Mouse (Mus musculus) testis, adult 2 months (tissue): ENCODE measurements around the gene Rsu1. TPM values are rescaled to one million over a fixed set of nuclear protein-coding genes. Genes with fewer than 3 reads are reported as not detected.

ENCODE experiments used
- H3K27ac ChIP-seq: fragments of 200-500 bp; 2 replicates; pipeline ENCODE4 v1.5.1; 2012; ENCODE audit warnings: low read depth, low read length; ENCODE audit not compliant: control insufficient read depth, insufficient read depth
- H3K27me3 ChIP-seq: fragments of 200-500 bp; 2 replicates; pipeline ENCODE4 v1.6.1; 2012; ENCODE audit warnings: mild to moderate bottlenecking, low read length, moderate library complexity; ENCODE audit not compliant: control insufficient read depth, insufficient read depth
- H3K36me3 ChIP-seq: fragments of 200-500 bp; 2 replicates; pipeline ENCODE4 v1.6.1; 2012; ENCODE audit warnings: mild to moderate bottlenecking, low read length; ENCODE audit not compliant: control insufficient read depth, insufficient read depth
- H3K4me1 ChIP-seq: fragments of 200-500 bp; 2 replicates; pipeline ENCODE4 v1.6.1; 2012; ENCODE audit warnings: low read length; ENCODE audit not compliant: control insufficient read depth, insufficient read depth
- H3K4me3 ChIP-seq: fragments of 200-500 bp; 2 replicates; pipeline ENCODE4 v1.5.1; 2012; ENCODE audit warnings: low read depth, mild to moderate bottlenecking, low read length, moderate library complexity, mixed read lengths; ENCODE audit not compliant: control insufficient read depth
- CTCF ChIP-seq: fragments of 200-500 bp; IDR thresholded peaks from 2 replicates; pipeline ENCODE4 v1.5.1; 2012; ENCODE audit warnings: low read depth, mild to moderate bottlenecking, inconsistent platforms, low read length, moderate library complexity; ENCODE audit not compliant: control insufficient read depth, insufficient read depth, insufficient replicate concordance
- POLR2A ChIP-seq: fragments of 200-500 bp; IDR thresholded peaks from 2 replicates; pipeline ENCODE4 v1.6.1; 2012; ENCODE audit warnings: low read depth, mild to moderate bottlenecking, inconsistent platforms, low read length, moderate library complexity; ENCODE audit not compliant: control insufficient read depth
- polyA plus RNA-seq: library from polyadenylated mRNA; depleted of rRNA; stranded (reverse); fragments of >200 nt; gene quantifications from 2 replicates; pipeline ENCODE4 v1.2.3, GENCODE M21; 2012

The Rsu1 gene
- polyA plus RNA-seq, 1 experiment, result 11.7 TPM

GRCm38 (mm10) chr2:13145245-13145644 is 126.0 kb downstream of the Rsu1 start:
- H3K36me3 ChIP-seq, result no peaks in the 10 kb centered on the region
- H3K27ac ChIP-seq, result no peak overlapping the region
- no peak overlapping the region for H3K4me3 ChIP-seq
- TF ChIP-seq POLR2A (no peak), CTCF (no peak)
- H3K27me3 ChIP-seq, result no peaks in the 10 kb centered on the region
- H3K4me1 ChIP-seq, result no peaks in the 10 kb centered on the region

GRCm38 (mm10) chr2:13134890-13135289 is 136.3 kb downstream of the Rsu1 start:
- Histone ChIP-seq H3K27me3 (no peaks in the 10 kb centered on the region), H3K27ac (no peak overlapping the region), H3K4me3 (no peak overlapping the region), H3K36me3 (no peaks in the 10 kb centered on the region), H3K4me1 (no peaks in the 10 kb centered on the region)
- no peak for TF ChIP-seq POLR2A
- TF ChIP-seq CTCF, result no peak

- Histone ChIP-seq H3K27me3 (no peaks in the 10 kb centered on the region), H3K4me1 (no peaks in the 10 kb centered on the region), H3K4me3 (no peak overlapping the region), H3K27ac (no peak overlapping the region), H3K36me3 (no peaks in the 10 kb centered on the region)
- TF ChIP-seq POLR2A, result no peak
- TF ChIP-seq CTCF, result no peak
These were observed 138.4 kb downstream of the Rsu1 start for GRCm38 (mm10) chr2:13132841-13133240.

GRCm38 (mm10) chr2:13132406-13132805 is 138.8 kb downstream of the Rsu1 start:
- no peak overlapping the region for H3K4me3 ChIP-seq
- H3K36me3 ChIP-seq, result no peaks in the 10 kb centered on the region
- no peaks in the 10 kb centered on the region for H3K4me1 ChIP-seq
- H3K27me3 ChIP-seq, result no peaks in the 10 kb centered on the region
- TF ChIP-seq CTCF, result no peak
- TF ChIP-seq POLR2A, result no peak
- no peak overlapping the region for H3K27ac ChIP-seq

- Histone ChIP-seq H3K4me3 (no peak overlapping the region), H3K27ac (no peak overlapping the region), H3K36me3 (no peaks in the 10 kb centered on the region), H3K4me1 (no peaks in the 10 kb centered on the region), H3K27me3 (no peaks in the 10 kb centered on the region)
- TF ChIP-seq POLR2A (no peak), CTCF (no peak)
These were observed 141.4 kb downstream of the Rsu1 start for GRCm38 (mm10) chr2:13129859-13130258.

GRCm38 (mm10) chr2:13129337-13129736 is 141.9 kb downstream of the Rsu1 start:
- H3K27ac ChIP-seq, result no peak overlapping the region
- H3K36me3 ChIP-seq, result no peaks in the 10 kb centered on the region
- no peaks in the 10 kb centered on the region for H3K4me1 ChIP-seq
- no peak for TF ChIP-seq POLR2A
- no peak overlapping the region for H3K4me3 ChIP-seq
- H3K27me3 ChIP-seq, result no peaks in the 10 kb centered on the region

GRCm38 (mm10) chr2:13120461-13120860 is 150.8 kb downstream of the Rsu1 start:
- TF ChIP-seq POLR2A, result no peak
- no peak for TF ChIP-seq CTCF
- H3K27me3 ChIP-seq, result no peaks in the 10 kb centered on the region
- H3K4me1 ChIP-seq, result no peaks in the 10 kb centered on the region
- no peak overlapping the region for H3K4me3 ChIP-seq
- no peak overlapping the region for H3K27ac ChIP-seq
- H3K36me3 ChIP-seq, result no peaks in the 10 kb centered on the region

- Histone ChIP-seq H3K36me3 (no peaks in the 10 kb centered on the region), H3K27me3 (no peaks in the 10 kb centered on the region), H3K4me3 (no peak overlapping the region), H3K4me1 (no peaks in the 10 kb centered on the region), H3K27ac (no peak overlapping the region)
- TF ChIP-seq POLR2A (no peak), CTCF (no peak)
These were observed 153.3 kb downstream of the Rsu1 start for GRCm38 (mm10) chr2:13117896-13118295.
